Mouse (Mus musculus) heart, postnatal 0 days (tissue): ENCODE data around the gene Eif2ak4. TPM values are rescaled to one million over a fixed set of nuclear protein-coding genes. Genes with fewer than 3 reads are reported as not detected.
A peak's percentile ranks its signal among the peaks of the same experiment; 100 is the strongest.

Experiments used
- ATAC-seq: fragments of 200-750 bp; cut with Nextera tagmentation; 2 replicates; pipeline ENCODE4 v1.8.0; 2017; ENCODE audit warnings: low read depth, moderate number of reproducible peaks, moderate library complexity; ENCODE audit not compliant: insufficient read depth
- DNase-seq: peaks from one replicate; pipeline ENCODE4 v3.0.0-alpha.2; 2016; ENCODE audit warnings: low spot score
- H3K27ac ChIP-seq: fragments of 300-500 bp; sonication (generic); 2 replicates; pipeline ENCODE4 v1.5.1; 2014; ENCODE audit warnings: low read depth, mild to moderate bottlenecking
- H3K27me3 ChIP-seq: fragments of 300-500 bp; sonication (generic); 2 replicates; pipeline ENCODE4 v1.6.1; 2014; ENCODE audit warnings: low read length, mixed read lengths; ENCODE audit not compliant: control insufficient read depth, insufficient read depth
- H3K36me3 ChIP-seq: fragments of 300-500 bp; sonication (generic); replicated peaks from 2 replicates; pipeline ENCODE4 v1.6.1; 2014; ENCODE audit warnings: low read length, mixed read lengths; ENCODE audit not compliant: control insufficient read depth, insufficient read depth
- H3K4me1 ChIP-seq: fragments of 300-500 bp; sonication (generic); 2 replicates; pipeline ENCODE4 v1.6.1; 2014; ENCODE audit warnings: antibody characterized with exemption; ENCODE audit not compliant: control insufficient read depth, insufficient read depth
- H3K4me2 ChIP-seq: fragments of 300-500 bp; sonication (generic); 2 replicates; pipeline ENCODE4 v1.6.1; 2014; ENCODE audit warnings: low read depth, mild to moderate bottlenecking, low read length, moderate library complexity
- H3K4me3 ChIP-seq: fragments of 300-500 bp; sonication (generic); 2 replicates; pipeline ENCODE4 v1.5.1; 2014; ENCODE audit warnings: low read depth, low read length
- H3K9ac ChIP-seq: fragments of 300-500 bp; sonication (generic); replicated peaks from 2 replicates; pipeline ENCODE4 v1.6.1; 2014; ENCODE audit warnings: low read depth, low read length, mixed read lengths
- H3K9me3 ChIP-seq: fragments of 300-500 bp; sonication (generic); replicated peaks from 2 replicates; pipeline ENCODE4 v1.6.1; 2016; ENCODE audit warnings: low read length; ENCODE audit not compliant: control insufficient read depth
- CTCF ChIP-seq: IDR thresholded peaks from 2 replicates; pipeline ENCODE4 v1.5.1; 2016; ENCODE audit warnings: antibody characterized with exemption, control low read depth, low read depth
- EP300 ChIP-seq: IDR thresholded peaks from 2 replicates; pipeline ENCODE4 v1.6.1; 2016; ENCODE audit warnings: antibody characterized with exemption, low read depth
- WGBS: fragments of 180-500 bp; shearing (Covaris S2); extraction: QIAGEN DNeasy Blood & Tissue Kit; methylation state at CpG from one replicate; pipeline ENCODE4 v1.1.7; 2014; 5-methylcytosine and 5-hydroxymethylcytosine counted together
- polyA plus RNA-seq: library from polyadenylated mRNA; unstranded; fragments of >200 nt; fragmentation: Nextera tagmentation; extraction: Ambion mirVana; gene quantifications from 2 replicates; pipeline ENCODE4 v1.2.1, GENCODE M21; 2015
- total RNA-seq: library from RNA; depleted of rRNA; stranded (reverse); fragments of >200 nt; gene quantifications from 2 replicates; pipeline ENCODE4 v1.2.3, GENCODE M21; 2014; ENCODE audit warnings: low replicate concordance

The Eif2ak4 gene
- total and polyA plus RNA-seq, 2 experiments from 2014 or later = 3.0 to 12.1 TPM

DNA sequence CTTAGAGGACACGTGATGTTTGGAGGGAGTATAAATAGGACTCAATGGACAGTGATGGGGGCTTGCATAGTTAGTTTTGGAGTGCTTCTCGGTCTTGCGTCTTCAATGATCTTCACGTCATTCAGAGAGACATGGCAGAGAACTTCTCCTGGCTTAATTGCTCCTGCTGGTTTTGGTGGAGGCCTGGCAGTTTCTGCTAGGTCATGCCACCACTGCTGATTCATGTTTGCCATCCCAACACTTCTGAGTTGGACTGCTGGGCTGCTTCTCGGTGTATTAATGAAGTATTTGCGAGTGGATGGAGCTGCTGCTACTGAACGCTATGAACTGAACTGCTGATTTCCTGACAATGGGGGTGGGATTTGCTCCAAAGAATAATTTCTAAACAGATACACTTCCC, 92.5 kb downstream of the Eif2ak4 start:
- no peak for TF ChIP-seq CTCF
- no peak for TF ChIP-seq EP300
- Histone ChIP-seq H3K9me3 (no peaks in the 10 kb centered on the region), H3K4me2 (no peak overlapping the region), H3K9ac (no peak overlapping the region), H3K27me3 (no peaks in the 10 kb centered on the region), H3K36me3 (peaks cover 18% of the 10 kb centered on the region), H3K4me1 (peaks cover 8% of the 10 kb centered on the region; the same call in 1 of the 2 replicates), H3K4me3 (no peak overlapping the region), H3K27ac (no peak overlapping the region)
- 84% methylated on average over 7 of the region's 7 CpGs for WGBS
- no peak for ATAC-seq
- no peak for DNase-seq

DNA sequence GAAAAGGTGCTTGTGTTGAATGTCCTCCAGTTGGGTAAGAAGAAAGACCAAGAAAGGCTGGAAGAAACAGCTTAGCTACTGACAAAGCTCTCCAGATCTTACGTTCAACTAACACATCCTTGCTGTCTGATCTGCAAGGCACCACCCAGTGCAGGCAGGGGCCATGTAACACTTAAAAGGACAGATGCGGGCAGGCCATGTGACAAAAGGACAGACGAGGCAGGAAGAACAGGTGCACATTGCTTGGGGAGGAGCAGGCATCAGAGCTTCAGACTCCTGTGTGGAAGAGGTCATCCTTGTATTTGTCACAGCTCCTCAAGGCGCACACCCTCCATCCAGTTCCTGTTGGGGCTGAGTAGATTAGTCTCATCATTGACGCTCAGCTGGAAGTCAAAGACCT, 94.6 kb downstream of the Eif2ak4 start:
- ATAC-seq (no peak), DNase-seq (no peak)
- Histone ChIP-seq H3K9me3 (no peaks in the 10 kb centered on the region), H3K4me2 (no peak overlapping the region), H3K27me3 (no peaks in the 10 kb centered on the region), H3K4me3 (no peak overlapping the region), H3K36me3 (0 out of 2 replicates have a peak, but pooled peaks cover under 1% of the 10 kb centered on the region), H3K9ac (no peak overlapping the region), H3K4me1 (peaks cover 8% of the 10 kb centered on the region; the same call in 1 of the 2 replicates), H3K27ac (no peak overlapping the region)
- no peak for TF ChIP-seq CTCF
- TF ChIP-seq EP300 = no peak
- 72% methylated on average over 5 of the region's 5 CpGs for WGBS

GRCm38 (mm10) chr2:118484386-118484898, 96.0 kb downstream of the Eif2ak4 start:
- no peak for ATAC-seq
- Histone ChIP-seq H3K4me2 (no peak overlapping the region), H3K27ac (no peak overlapping the region), H3K27me3 (no peaks in the 10 kb centered on the region), H3K9me3 (no peaks in the 10 kb centered on the region), H3K4me3 (no peak overlapping the region), H3K4me1 (no peaks in the 10 kb centered on the region), H3K36me3 (no peaks in the 10 kb centered on the region), H3K9ac (no peak overlapping the region)
- TF ChIP-seq EP300 (no peak), CTCF (no peak)
- WGBS = 67% methylated on average over 9 of the region's 9 CpGs
- DNase-seq = no peak

DNA sequence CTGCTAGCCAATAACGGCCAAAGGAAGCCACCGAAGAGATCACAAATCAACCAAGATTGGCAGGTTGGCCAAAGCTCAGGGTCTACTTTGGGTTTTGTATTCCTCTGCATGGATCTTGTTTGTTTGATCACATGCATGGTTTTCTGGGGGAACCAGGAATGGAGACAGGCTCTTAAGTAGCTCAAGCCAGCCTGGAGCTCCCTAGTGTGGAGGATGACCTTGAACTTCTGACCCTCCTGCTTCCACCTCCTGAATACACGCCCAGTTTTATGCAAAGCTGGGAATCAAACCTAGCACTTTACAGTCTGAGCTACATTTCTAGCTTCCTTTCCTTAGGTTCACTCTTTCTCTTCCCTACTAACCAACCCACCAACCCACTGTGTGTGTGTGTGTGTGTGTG, 97.0 kb downstream of the Eif2ak4 start:
- no peak overlapping the region for H3K4me2 ChIP-seq
- no peak overlapping the region for H3K27ac ChIP-seq
- H3K9me3 ChIP-seq = no peaks in the 10 kb centered on the region
- H3K4me1 ChIP-seq = peaks cover 7% of the 10 kb centered on the region; the same call in 1 of the 2 replicates
- H3K4me3 ChIP-seq = no peak overlapping the region
- H3K27me3 ChIP-seq = no peaks in the 10 kb centered on the region
- DNase-seq (no peak), ATAC-seq (no peak)
- TF ChIP-seq EP300 (no peak), CTCF (no peak)
- no peaks in the 10 kb centered on the region for H3K36me3 ChIP-seq
- H3K9ac ChIP-seq = no peak overlapping the region
- WGBS = 86% methylated on average over 3 of the region's 3 CpGs

GRCm38 (mm10) chr2:118486933-118487332, 98.5 kb downstream of the Eif2ak4 start:
- Histone ChIP-seq H3K9ac (no peak overlapping the region), H3K4me1 (peaks cover 14% of the 10 kb centered on the region; the same call in 1 of the 2 replicates), H3K4me3 (no peak overlapping the region), H3K36me3 (no peaks in the 10 kb centered on the region), H3K27ac (no peak overlapping the region), H3K9me3 (no peaks in the 10 kb centered on the region), H3K27me3 (no peaks in the 10 kb centered on the region), H3K4me2 (no peak overlapping the region)
- WGBS = 17% methylated on average over 12 of the region's 12 CpGs
- ATAC-seq = peak; percentile 41; the same call in 1 of the 2 replicates
- no peak for TF ChIP-seq EP300
- peak; percentile 100 for TF ChIP-seq CTCF
- peak; percentile 66 for DNase-seq

GRCm38 (mm10) chr2:118487806-118488205, 99.4 kb downstream of the Eif2ak4 start:
- H3K4me1 ChIP-seq = peaks cover 14% of the 10 kb centered on the region; the same call in 1 of the 2 replicates
- 69% methylated on average over 3 of the region's 3 CpGs for WGBS
- no peak overlapping the region for H3K4me3 ChIP-seq
- H3K9ac ChIP-seq = no peak overlapping the region
- H3K27me3 ChIP-seq = no peaks in the 10 kb centered on the region
- H3K27ac ChIP-seq = no peak overlapping the region
- ATAC-seq = no peak
- H3K36me3 ChIP-seq = no peaks in the 10 kb centered on the region
- H3K9me3 ChIP-seq = no peaks in the 10 kb centered on the region
- TF ChIP-seq EP300 = no peak
- no peak; the same call in 1 of the 2 replicates for TF ChIP-seq CTCF
- H3K4me2 ChIP-seq = no peak overlapping the region
- DNase-seq = no peak
